Mouse (Mus musculus) limb, embryonic 11.5 days (tissue): ENCODE data around the gene Gpr61. TPM values are rescaled to one million over a fixed set of nuclear protein-coding genes. Genes with fewer than 3 reads are reported as not detected.

Experiments used
- ATAC-seq: fragments of 200-750 bp; cut with Nextera tagmentation; 2 replicates; pipeline ENCODE4 v1.8.0; 2017; ENCODE audit warnings: low read depth; ENCODE audit not compliant: insufficient number of reproducible peaks, low FRiP score, low TSS enrichment
- DNase-seq: peaks from one replicate; pipeline ENCODE4 v3.0.0-alpha.2; 2015; ENCODE audit warnings: low spot score
- H3K27ac ChIP-seq: fragments of 300-500 bp; sonication (generic); replicated peaks from 2 replicates; pipeline ENCODE4 v1.5.1; 2014; ENCODE audit warnings: low read depth, mild to moderate bottlenecking, low read length
- H3K27me3 ChIP-seq: fragments of 300-500 bp; sonication (generic); 2 replicates; pipeline ENCODE4 v1.6.1; 2014; ENCODE audit warnings: mild to moderate bottlenecking, low read length, mixed read lengths; ENCODE audit not compliant: control insufficient read depth, insufficient read depth
- H3K36me3 ChIP-seq: fragments of 300-500 bp; sonication (generic); 2 replicates; pipeline ENCODE4 v1.6.1; 2014; ENCODE audit warnings: mild to moderate bottlenecking, low read length, moderate library complexity, mixed read lengths; ENCODE audit not compliant: control insufficient read depth, insufficient read depth
- H3K4me1 ChIP-seq: fragments of 300-500 bp; sonication (generic); 2 replicates; pipeline ENCODE4 v1.6.1; 2014; ENCODE audit warnings: low read length, mixed read lengths; ENCODE audit not compliant: control insufficient read depth, insufficient read depth
- H3K4me2 ChIP-seq: fragments of 300-500 bp; sonication (generic); 2 replicates; pipeline ENCODE4 v1.6.1; 2014; ENCODE audit warnings: low read depth, mild to moderate bottlenecking, moderate library complexity; ENCODE audit not compliant: severe bottlenecking
- H3K4me3 ChIP-seq: fragments of 300-500 bp; sonication (generic); 2 replicates; pipeline ENCODE4 v1.5.1; 2014; ENCODE audit warnings: low read depth, low read length
- H3K9ac ChIP-seq: fragments of 300-500 bp; sonication (generic); 2 replicates; pipeline ENCODE4 v1.6.1; 2014; ENCODE audit warnings: mild to moderate bottlenecking, low read length
- H3K9me3 ChIP-seq: fragments of 300-500 bp; sonication (generic); 2 replicates; pipeline ENCODE4 v1.6.1; 2016; ENCODE audit warnings: low read length; ENCODE audit not compliant: control insufficient read depth
- WGBS: fragments of 180-500 bp; shearing (Covaris S2); extraction: QIAGEN DNeasy Blood & Tissue Kit; methylation state at CpG from one replicate; pipeline ENCODE4 v1.1.7; 2014; 5-methylcytosine and 5-hydroxymethylcytosine counted together
- polyA plus RNA-seq: library from polyadenylated mRNA; unstranded; fragments of >200 nt; fragmentation: Nextera tagmentation; extraction: Ambion mirVana; gene quantifications from 2 replicates; pipeline ENCODE4 v1.2.1, GENCODE M21; 2014

The Gpr61 gene
- polyA plus RNA-seq, 1 experiment from 2014 or later: 0.29 TPM

DNA sequence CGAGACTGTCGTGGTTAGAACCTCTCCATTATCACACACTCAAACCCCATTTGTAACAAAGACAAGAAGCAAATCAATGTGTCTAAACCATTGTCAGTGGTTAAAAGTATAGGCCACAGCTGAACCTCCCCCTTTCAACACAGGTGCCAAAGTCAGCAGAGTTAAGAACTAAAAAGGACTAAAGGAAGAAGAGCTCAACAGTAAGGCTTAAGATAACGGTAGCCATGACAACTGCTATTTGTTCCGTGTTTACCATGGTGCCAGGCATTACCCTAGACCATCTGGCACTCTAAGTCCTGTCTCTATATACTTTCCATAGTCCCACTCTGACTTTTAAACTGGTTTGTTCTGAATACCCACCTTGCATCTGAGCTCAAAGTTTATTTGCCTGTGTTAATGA lies 42.0 kb downstream of the Gpr61 start:
- Histone ChIP-seq H3K27me3 (no peaks in the 10 kb centered on the region), H3K4me2 (no peak overlapping the region), H3K9me3 (no peaks in the 10 kb centered on the region), H3K27ac (no peak overlapping the region), H3K4me1 (no peaks in the 10 kb centered on the region), H3K9ac (no peak overlapping the region), H3K36me3 (peaks cover 21% of the 10 kb centered on the region), H3K4me3 (no peak overlapping the region)
- DNase-seq (no peak), ATAC-seq (no peak)
- WGBS: 92% methylated on average over 4 of the region's 4 CpGs

DNA sequence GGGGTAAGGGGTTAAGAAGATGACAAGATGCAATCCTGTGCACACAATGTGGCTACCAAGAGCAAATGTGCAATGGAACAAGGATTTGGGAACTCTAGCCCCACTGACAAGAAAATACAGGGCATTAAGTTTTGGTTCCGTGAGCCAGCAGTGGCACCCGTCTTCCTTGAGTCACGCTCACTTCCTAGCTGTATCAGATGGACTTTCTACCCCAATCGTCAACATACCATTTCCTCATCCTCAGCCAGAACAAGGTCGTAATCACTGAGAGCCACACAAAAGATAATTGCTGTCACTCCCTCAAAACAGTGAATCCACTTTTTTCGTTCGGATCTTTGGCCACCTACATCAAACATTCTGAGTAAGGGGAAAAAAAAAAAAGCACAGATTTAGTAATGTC lies 42.4 kb downstream of the Gpr61 start:
- no peaks in the 10 kb centered on the region for H3K9me3 ChIP-seq
- no peaks in the 10 kb centered on the region for H3K27me3 ChIP-seq
- no peak overlapping the region for H3K4me3 ChIP-seq
- H3K4me1 ChIP-seq: no peaks in the 10 kb centered on the region
- H3K36me3 ChIP-seq: peaks cover 19% of the 10 kb centered on the region
- H3K4me2 ChIP-seq: no peak overlapping the region
- 90% methylated on average over 7 of the region's 7 CpGs for WGBS
- DNase-seq (no peak), ATAC-seq (no peak)
- H3K9ac ChIP-seq: no peak overlapping the region
- no peak overlapping the region for H3K27ac ChIP-seq

DNA sequence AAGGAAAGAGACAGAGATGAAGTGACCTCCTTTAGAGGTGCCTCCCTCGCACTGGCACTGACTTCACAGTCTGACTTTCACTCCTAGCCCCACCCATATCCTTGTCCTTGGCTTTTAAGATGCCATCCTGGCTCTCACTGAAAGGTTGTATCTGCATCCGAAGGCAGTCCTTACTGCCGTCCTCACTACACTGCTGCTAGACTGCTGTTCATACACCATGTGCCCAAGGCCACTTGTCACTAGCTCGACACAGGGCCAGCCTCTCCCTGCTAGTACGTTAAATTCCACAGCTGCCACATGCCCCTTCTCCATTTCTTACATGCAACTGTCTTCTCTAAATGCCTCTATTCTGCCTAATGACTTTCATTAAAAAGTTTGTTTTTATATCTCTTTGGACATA lies 43.4 kb downstream of the Gpr61 start:
- H3K4me2 ChIP-seq: no peak overlapping the region
- no peak for DNase-seq
- H3K27ac ChIP-seq: no peak overlapping the region
- peaks cover 17% of the 10 kb centered on the region for H3K36me3 ChIP-seq
- H3K9me3 ChIP-seq: no peaks in the 10 kb centered on the region
- H3K9ac ChIP-seq: no peak overlapping the region
- 92% methylated on average over 5 of the region's 5 CpGs for WGBS
- H3K4me1 ChIP-seq: no peaks in the 10 kb centered on the region
- no peak overlapping the region for H3K4me3 ChIP-seq
- no peak for ATAC-seq
- no peaks in the 10 kb centered on the region for H3K27me3 ChIP-seq

DNA sequence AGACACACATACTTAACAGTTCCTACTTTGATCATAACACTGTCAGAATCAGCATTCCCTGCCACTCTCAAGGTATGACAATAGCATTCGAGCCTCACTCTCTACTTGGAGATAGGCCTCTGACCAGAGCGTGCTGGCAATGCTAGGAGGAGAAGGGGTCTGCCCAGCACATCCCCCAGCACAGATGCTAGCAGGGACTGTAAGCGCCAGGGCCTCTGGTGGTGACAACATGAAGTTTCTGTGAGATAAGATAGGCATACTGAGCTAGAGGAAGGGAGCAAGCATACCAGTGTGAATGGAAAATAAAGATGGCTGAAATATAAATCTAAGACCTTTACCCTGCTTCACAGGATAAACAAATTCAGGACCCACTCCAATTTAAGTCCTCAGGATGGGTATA lies 49.4 kb downstream of the Gpr61 start:
- Histone ChIP-seq H3K4me2 (no peak overlapping the region), H3K4me3 (no peak overlapping the region), H3K9ac (no peak overlapping the region), H3K9me3 (no peaks in the 10 kb centered on the region), H3K4me1 (no peaks in the 10 kb centered on the region), H3K27ac (no peak overlapping the region), H3K36me3 (peaks cover 12% of the 10 kb centered on the region), H3K27me3 (no peaks in the 10 kb centered on the region)
- no peak for DNase-seq
- ATAC-seq: no peak
- WGBS: 94% methylated on average over 3 of the region's 3 CpGs

DNA sequence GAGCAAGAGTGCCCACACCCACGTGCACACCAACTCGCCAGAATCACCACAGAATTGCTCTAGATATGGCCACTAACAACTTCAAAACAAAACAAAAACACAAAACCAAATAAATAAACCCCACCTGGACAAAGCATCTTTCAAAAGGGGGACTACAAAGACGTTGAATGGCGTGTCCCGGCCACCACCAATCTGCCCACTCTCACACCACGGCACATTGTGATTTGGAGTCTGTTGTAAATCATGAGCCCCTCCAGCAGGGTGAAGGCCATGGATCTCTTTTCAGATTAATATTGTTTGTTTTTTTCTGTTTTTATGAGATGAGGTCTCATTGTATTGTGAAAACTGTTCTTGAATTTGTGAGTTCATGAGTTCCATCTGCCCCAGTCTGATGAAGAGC lies 52.6 kb downstream of the Gpr61 start:
- H3K4me3 ChIP-seq: no peak overlapping the region
- H3K4me1 ChIP-seq: no peaks in the 10 kb centered on the region
- no peak overlapping the region for H3K4me2 ChIP-seq
- ATAC-seq (no peak), DNase-seq (no peak)
- H3K9me3 ChIP-seq: no peaks in the 10 kb centered on the region
- 88% methylated on average over 6 of the region's 6 CpGs for WGBS
- H3K36me3 ChIP-seq: 0 out of 2 replicates have a peak, but pooled peaks cover 2% of the 10 kb centered on the region
- H3K27ac ChIP-seq: no peak overlapping the region
- no peaks in the 10 kb centered on the region for H3K27me3 ChIP-seq
- no peak overlapping the region for H3K9ac ChIP-seq

DNA sequence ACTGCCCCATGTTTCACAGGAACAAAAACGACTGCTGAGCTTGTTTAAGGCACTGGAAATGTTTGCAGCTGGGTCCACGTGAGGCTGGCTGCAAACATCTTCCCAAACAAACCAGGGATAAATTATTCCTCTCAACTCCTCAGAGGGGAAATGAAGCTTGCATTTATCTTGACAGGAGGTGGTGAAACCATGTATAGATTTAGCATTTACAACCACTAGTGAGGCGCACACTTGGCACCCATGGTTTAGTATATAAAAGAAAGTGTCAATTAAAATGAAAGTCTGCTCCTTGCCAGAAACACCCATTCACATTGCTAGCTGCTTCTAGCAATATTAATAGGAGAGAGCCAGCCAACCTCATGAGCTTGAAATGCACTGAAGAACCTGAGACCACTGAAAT lies 53.1 kb downstream of the Gpr61 start:
- no peak for ATAC-seq
- no peaks in the 10 kb centered on the region for H3K4me1 ChIP-seq
- 59% methylated on average over 3 of the region's 3 CpGs for WGBS
- H3K4me3 ChIP-seq: no peak overlapping the region
- no peaks in the 10 kb centered on the region for H3K27me3 ChIP-seq
- no peak overlapping the region for H3K4me2 ChIP-seq
- 0 out of 2 replicates have a peak, but pooled peaks cover 2% of the 10 kb centered on the region for H3K36me3 ChIP-seq
- no peak overlapping the region for H3K9ac ChIP-seq
- no peak overlapping the region for H3K27ac ChIP-seq
- H3K9me3 ChIP-seq: no peaks in the 10 kb centered on the region
- DNase-seq: no peak

Other genes with a start within 250 kb of the Gpr61 start
- 37.1 and 37.2 TPM in 2 replicates for gene Gstm7, start 223.1 kb downstream of the Gpr61 start, polyA plus RNA-seq
- gene Gstm6, start 211.1 kb downstream of the Gpr61 start, polyA plus RNA-seq: 4.9 and 5.6 TPM in 2 replicates
- not detected in 2 replicates for gene Gstm3, start 185.6 kb downstream of the Gpr61 start, polyA plus RNA-seq
- 30.1 and 32.1 TPM in 2 replicates for gene Gstm2, start 168.4 kb downstream of the Gpr61 start, polyA plus RNA-seq
- 32.8 and 33.9 TPM in 2 replicates for gene Gstm1, start 136.9 kb downstream of the Gpr61 start, polyA plus RNA-seq
- gene Gstm4, start 110.0 kb downstream of the Gpr61 start, polyA plus RNA-seq: 13.2 and 15.1 TPM in 2 replicates
- gene Ampd2, start 68.2 kb downstream of the Gpr61 start, polyA plus RNA-seq: 37.0 and 38.0 TPM in 2 replicates
- 1.6 and 1.8 TPM in 2 replicates for gene Gnat2, start 62.1 kb downstream of the Gpr61 start, polyA plus RNA-seq
- 192 and 198 TPM in 2 replicates for gene Gnai3, start 8.7 kb downstream of the Gpr61 start, polyA plus RNA-seq
- gene Amigo1, start 31.5 kb upstream of the Gpr61 start, polyA plus RNA-seq: 2.2 and 2.7 TPM in 2 replicates
- gene Cyb561d1, start 46.3 kb upstream of the Gpr61 start, polyA plus RNA-seq: 0.98 and 1.1 TPM in 2 replicates
- 21.1 and 25.6 TPM in 2 replicates for gene Atxn7l2, start 56.1 kb upstream of the Gpr61 start, polyA plus RNA-seq
- 0.43 and 0.51 TPM in 2 replicates for gene Sypl2, start 71.8 kb upstream of the Gpr61 start, polyA plus RNA-seq
- gene Psma5, start 102.0 kb upstream of the Gpr61 start, polyA plus RNA-seq: 348 and 359 TPM in 2 replicates
- gene Sort1, start 129.2 kb upstream of the Gpr61 start, polyA plus RNA-seq: 14.1 TPM in 2 replicates
- gene Mybphl, start 210.0 kb upstream of the Gpr61 start, polyA plus RNA-seq: not detected in 2 replicates
- gene Psrc1, start 229.0 kb upstream of the Gpr61 start, polyA plus RNA-seq: 79.5 TPM in 2 replicates